Mouse (Mus musculus) heart, embryonic 11.5 days (tissue): ENCODE measurements around the gene Acox1. TPM values are rescaled to one million over a fixed set of nuclear protein-coding genes. Genes with fewer than 3 reads are reported as not detected.
A peak's percentile ranks its signal among the peaks of the same experiment; 100 is the strongest.

Experiments
- ATAC-seq: fragments of 200-750 bp; cut with Nextera tagmentation; replicated peaks from 2 replicates; pipeline ENCODE4 v1.8.0; 2017; ENCODE audit warnings: moderate library complexity; ENCODE audit not compliant: insufficient number of reproducible peaks, low FRiP score, low TSS enrichment
- H3K27ac ChIP-seq: fragments of 300-500 bp; sonication (generic); 2 replicates; pipeline ENCODE4 v1.5.1; 2014; ENCODE audit warnings: mild to moderate bottlenecking, low read depth, low read length
- H3K27me3 ChIP-seq: fragments of 300-500 bp; sonication (generic); 2 replicates; pipeline ENCODE4 v1.6.1; 2014; ENCODE audit warnings: mild to moderate bottlenecking, low read length, mixed read lengths; ENCODE audit not compliant: control insufficient read depth, insufficient read depth
- H3K36me3 ChIP-seq: fragments of 300-500 bp; sonication (generic); 2 replicates; pipeline ENCODE4 v1.6.1; 2014; ENCODE audit warnings: mild to moderate bottlenecking, low read length, moderate library complexity, mixed read lengths; ENCODE audit not compliant: control insufficient read depth, insufficient read depth
- H3K4me1 ChIP-seq: fragments of 300-500 bp; sonication (generic); 2 replicates; pipeline ENCODE4 v1.6.1; 2014; ENCODE audit warnings: low read length; ENCODE audit not compliant: control insufficient read depth, insufficient read depth
- H3K4me2 ChIP-seq: fragments of 300-500 bp; sonication (generic); 2 replicates; pipeline ENCODE4 v1.6.1; 2014; ENCODE audit warnings: mild to moderate bottlenecking, moderate library complexity
- H3K4me3 ChIP-seq: fragments of 300-500 bp; sonication (generic); 2 replicates; pipeline ENCODE4 v1.5.1; 2014; ENCODE audit warnings: low read depth, low read length
- H3K9ac ChIP-seq: fragments of 300-500 bp; sonication (generic); 2 replicates; pipeline ENCODE4 v1.6.1; 2014; ENCODE audit warnings: mild to moderate bottlenecking, low read depth, low read length, moderate library complexity
- H3K9me3 ChIP-seq: fragments of 300-500 bp; sonication (generic); replicated peaks from 2 replicates; pipeline ENCODE4 v1.6.1; 2016; ENCODE audit warnings: low read length; ENCODE audit not compliant: control insufficient read depth
- WGBS: fragments of 180-500 bp; shearing (Covaris S2); extraction: QIAGEN DNeasy Blood & Tissue Kit; methylation state at CpG from one replicate; pipeline ENCODE4 v1.1.7; 2014; ENCODE audit not compliant: insufficient replicate concordance; 5-methylcytosine and 5-hydroxymethylcytosine counted together
- polyA plus RNA-seq: library from polyadenylated mRNA; unstranded; fragments of >200 nt; fragmentation: Nextera tagmentation; extraction: Ambion mirVana; gene quantifications from 2 replicates; pipeline ENCODE4 v1.2.1, GENCODE M21; 2014

Acox1 gene
- polyA plus RNA-seq, 1 experiment from 2014 or later = 29.3 TPM

DNA sequence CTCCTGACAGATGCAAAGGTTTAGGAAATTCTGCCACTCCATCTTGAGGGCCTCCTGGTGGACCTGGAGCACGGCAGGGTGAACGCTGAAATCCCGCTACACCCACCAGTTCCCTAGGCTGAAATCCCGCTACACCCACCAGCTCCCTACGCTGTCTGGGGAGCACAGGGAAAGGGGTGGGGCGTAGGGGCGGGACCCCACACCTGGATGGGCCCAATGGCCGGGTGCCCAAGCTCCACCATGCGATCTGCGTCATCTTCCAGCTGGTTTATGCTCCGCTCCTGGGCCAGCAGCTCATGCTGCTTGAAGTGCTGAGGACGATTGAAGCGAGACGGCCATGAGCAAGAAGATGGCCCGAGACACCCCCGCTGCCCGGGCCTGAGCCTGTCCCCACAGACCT lies 33.6 kb upstream of the Acox1 start:
- Histone ChIP-seq H3K4me1 (no peaks in the 10 kb centered on the region), H3K27ac (no peak overlapping the region), H3K9ac (peak overlapping the region; percentile 58; the same call in 1 of the 2 replicates), H3K36me3 (no peaks in the 10 kb centered on the region), H3K9me3 (no peaks in the 10 kb centered on the region), H3K4me3 (0 out of 2 replicates have a peak overlapping the region, but pooled peaks have one; percentile 3), H3K4me2 (peak overlapping the region; percentile 53), H3K27me3 (peaks cover 50% of the 10 kb centered on the region)
- 26% methylated on average over 17 of the region's 17 CpGs for WGBS
- no peak for ATAC-seq

GRCm38 (mm10) chr11:116228699-116229098 lies 29.9 kb upstream of the Acox1 start:
- no peak overlapping the region for H3K4me3 ChIP-seq
- H3K4me2 ChIP-seq = no peak overlapping the region
- H3K27ac ChIP-seq = no peak overlapping the region
- no peaks in the 10 kb centered on the region for H3K9me3 ChIP-seq
- H3K27me3 ChIP-seq = peaks cover 45% of the 10 kb centered on the region
- H3K36me3 ChIP-seq = no peaks in the 10 kb centered on the region
- H3K9ac ChIP-seq = no peak overlapping the region
- 67% methylated on average over 4 of the region's 4 CpGs for WGBS
- no peak for ATAC-seq
- H3K4me1 ChIP-seq = no peaks in the 10 kb centered on the region

DNA sequence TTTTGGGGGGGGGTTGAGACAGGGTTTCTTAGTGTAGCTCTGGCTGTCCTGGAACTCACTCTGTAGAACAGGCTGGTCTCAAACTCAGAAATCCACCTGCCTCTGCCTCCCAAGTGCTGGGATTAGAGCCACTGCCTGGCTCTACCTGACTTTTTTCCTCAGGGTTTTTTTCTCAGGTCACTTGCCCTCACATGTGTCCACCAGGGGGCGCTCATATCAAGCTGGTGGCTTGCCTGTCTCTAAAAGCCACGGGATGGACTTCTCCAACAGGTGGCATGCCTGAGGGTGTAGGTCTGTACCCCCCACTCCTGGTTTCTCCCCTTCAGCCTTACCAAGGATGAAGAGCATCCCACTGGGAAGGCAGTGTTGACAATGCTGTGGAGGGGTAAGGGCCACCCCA lies 27.6 kb upstream of the Acox1 start:
- Histone ChIP-seq H3K36me3 (no peaks in the 10 kb centered on the region), H3K9ac (no peak overlapping the region), H3K27me3 (peaks cover 53% of the 10 kb centered on the region), H3K4me2 (no peak overlapping the region), H3K4me3 (no peak overlapping the region), H3K27ac (no peak overlapping the region), H3K4me1 (peaks cover 7% of the 10 kb centered on the region), H3K9me3 (peaks cover 4% of the 10 kb centered on the region)
- ATAC-seq = no peak
- 2% methylated on average over 2 of the region's 2 CpGs for WGBS

DNA sequence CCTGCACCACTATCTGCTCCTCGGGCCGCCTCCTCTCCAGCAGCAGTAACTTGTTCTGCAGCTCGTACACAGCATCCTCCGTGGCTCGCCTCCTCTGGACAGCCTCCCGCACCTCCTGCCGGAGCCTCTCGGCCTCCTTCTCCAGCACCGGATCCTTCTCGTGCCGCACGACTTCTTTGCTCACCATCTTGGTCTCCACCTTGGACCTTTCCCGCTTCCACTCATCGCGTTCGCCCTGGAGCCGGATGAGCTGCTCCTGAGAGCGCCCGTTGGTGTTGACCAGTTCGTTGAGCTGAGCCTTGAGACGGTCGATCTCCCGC lies 23.9 kb upstream of the Acox1 start:
- peaks cover 26% of the 10 kb centered on the region for H3K4me1 ChIP-seq

DNA sequence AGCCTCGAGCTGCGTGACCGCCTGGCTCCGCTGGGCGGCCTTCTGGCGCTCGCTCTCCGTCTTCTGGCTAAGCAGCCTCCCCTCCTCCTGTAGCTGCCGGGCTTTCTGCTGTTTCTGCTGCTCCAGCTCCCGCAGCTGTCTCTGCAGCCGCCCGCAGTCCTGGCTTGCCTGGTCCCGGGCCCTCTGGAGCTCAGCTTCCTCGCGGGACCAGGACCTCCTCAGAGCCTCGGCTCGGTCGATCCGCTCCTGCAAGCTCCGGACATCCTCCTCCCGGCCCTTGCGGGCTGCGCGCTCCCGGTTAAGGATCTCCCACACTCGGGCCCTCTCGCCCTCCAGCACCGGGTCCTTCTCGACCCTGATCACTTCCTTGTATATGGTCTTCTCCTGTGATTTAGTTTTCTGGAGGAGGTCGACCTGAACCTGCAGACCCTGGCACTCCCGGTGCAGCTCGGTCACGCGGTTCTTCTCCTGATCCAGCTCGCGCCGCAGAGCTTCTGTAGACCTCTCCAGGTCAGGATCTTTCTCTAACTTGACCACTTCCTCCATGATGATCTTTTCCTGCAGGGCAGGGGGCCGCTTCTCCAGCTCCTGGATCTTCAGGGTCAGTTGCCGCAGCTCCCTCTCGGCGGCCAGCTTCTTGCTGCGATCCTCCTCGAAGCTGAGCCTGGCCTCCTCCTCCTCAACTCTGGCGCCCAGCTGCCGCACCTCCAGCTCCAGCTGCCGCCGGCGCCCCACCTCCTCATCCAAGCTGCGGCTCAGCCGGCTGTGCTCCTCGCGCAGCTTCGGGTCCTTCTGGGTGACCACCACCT lies 23.3 kb upstream of the Acox1 start:
- H3K27ac ChIP-seq = no peak overlapping the region
- H3K27me3 ChIP-seq = peaks cover 56% of the 10 kb centered on the region
- H3K9me3 ChIP-seq = peaks cover 4% of the 10 kb centered on the region
- 6% methylated on average over 53 of the region's 53 CpGs for WGBS
- no peaks in the 10 kb centered on the region for H3K36me3 ChIP-seq
- H3K9ac ChIP-seq = peak overlapping the region; percentile 58
- H3K4me3 ChIP-seq = peak overlapping the region; percentile 46
- peak overlapping the region; percentile 80 for H3K4me2 ChIP-seq
- no peak for ATAC-seq
- peaks cover 26% of the 10 kb centered on the region for H3K4me1 ChIP-seq

More for the DNA sequence above, 23.9 kb upstream of the Acox1 start:
- peaks cover 4% of the 10 kb centered on the region for H3K9me3 ChIP-seq
- 13% methylated on average over 23 of the region's 23 CpGs for WGBS
- H3K9ac ChIP-seq = peak overlapping the region; percentile 58
- peak overlapping the region; percentile 46 for H3K4me3 ChIP-seq
- H3K36me3 ChIP-seq = no peaks in the 10 kb centered on the region
- H3K4me2 ChIP-seq = peak overlapping the region; percentile 80
- H3K27ac ChIP-seq = no peak overlapping the region
- ATAC-seq = no peak
- H3K27me3 ChIP-seq = peaks cover 56% of the 10 kb centered on the region

DNA sequence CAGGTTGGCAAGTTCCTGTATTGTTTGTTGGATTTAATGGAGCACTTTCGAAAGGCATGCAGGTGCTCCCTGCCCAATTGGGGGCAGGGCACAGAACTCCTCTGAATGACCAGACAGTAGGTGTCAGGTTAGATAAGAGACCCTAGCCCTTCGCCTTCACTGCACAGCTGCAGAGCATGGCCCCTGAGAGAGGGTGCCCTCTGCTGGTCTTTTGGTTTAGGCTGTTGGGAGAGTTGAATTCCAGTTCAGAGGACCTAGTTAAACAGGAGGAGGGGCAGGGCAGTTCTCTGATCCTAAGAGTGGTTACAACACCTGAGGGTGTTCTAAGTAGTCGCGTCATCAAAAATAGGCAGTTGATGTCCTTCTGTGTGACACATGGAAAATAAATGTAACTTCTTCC lies 21.0 kb upstream of the Acox1 start:
- H3K27ac ChIP-seq = no peak overlapping the region
- peaks cover 26% of the 10 kb centered on the region for H3K4me1 ChIP-seq
- H3K27me3 ChIP-seq = peaks cover 49% of the 10 kb centered on the region
- no peak for ATAC-seq
- 13% methylated on average over 4 of the region's 4 CpGs for WGBS
- no peaks in the 10 kb centered on the region for H3K36me3 ChIP-seq
- no peak overlapping the region for H3K4me2 ChIP-seq
- H3K9ac ChIP-seq = peak overlapping the region; percentile 16; the same call in 1 of the 2 replicates
- H3K4me3 ChIP-seq = no peak overlapping the region
- peaks cover 4% of the 10 kb centered on the region for H3K9me3 ChIP-seq

GRCm38 (mm10) chr11:116218737-116219400 lies 20.0 kb upstream of the Acox1 start:
- H3K36me3 ChIP-seq = no peaks in the 10 kb centered on the region
- ATAC-seq = peak; percentile 58; the same call in 1 of the 2 replicates
- peak overlapping the region; percentile 93 for H3K27ac ChIP-seq
- no peak overlapping the region; the same call in 1 of the 2 replicates for H3K4me2 ChIP-seq
- peaks cover 38% of the 10 kb centered on the region for H3K27me3 ChIP-seq
- peaks cover 26% of the 10 kb centered on the region for H3K4me1 ChIP-seq
- 43% methylated on average over 7 of the region's 7 CpGs for WGBS
- H3K9ac ChIP-seq = 0 out of 2 replicates have a peak overlapping the region, but pooled peaks have one; percentile 17
- H3K4me3 ChIP-seq = no peak overlapping the region
- H3K9me3 ChIP-seq = peaks cover 4% of the 10 kb centered on the region

GRCm38 (mm10) chr11:116218263-116218662 lies 19.4 kb upstream of the Acox1 start:
- no peak for ATAC-seq
- 0 out of 2 replicates have a peak overlapping the region, but pooled peaks have one; percentile 17 for H3K9ac ChIP-seq
- H3K36me3 ChIP-seq = no peaks in the 10 kb centered on the region
- peak overlapping the region; percentile 93 for H3K27ac ChIP-seq
- WGBS = 72% methylated on average over 2 of the region's 2 CpGs
- H3K4me1 ChIP-seq = peaks cover 26% of the 10 kb centered on the region
- no peak overlapping the region for H3K4me2 ChIP-seq
- H3K4me3 ChIP-seq = no peak overlapping the region
- H3K9me3 ChIP-seq = peaks cover 4% of the 10 kb centered on the region
- H3K27me3 ChIP-seq = peaks cover 32% of the 10 kb centered on the region
